In genomic region chr10:121886805-121887204, GRCm38 (mm10) we compare ENCODE assay signal across 9 mouse cellular contexts.
DNase-seq lines count a peak whose midpoint lies in the region; ATAC-seq lines count a peak whose summit lies in the region.
"Had no signal": no experiment of that assay in that cellular context is flagged by ENCODE, and none has a peak within 500 bp of the region (broad histone marks: within the 10 kb centered on the region; RNA-seq: fewer than 3 reads in every experiment).

No protein-coding gene starts in this region.

- no peak overlapping the region for H3K4me2 ChIP-seq in heart, embryonic 13.5 days
- no peak overlapping the region for H3K4me2 ChIP-seq in hindbrain, embryonic 13.5 days
- H3K4me2 ChIP-seq in limb, embryonic 15.5 days = no peak overlapping the region
- H3K4me2 ChIP-seq in heart, embryonic 11.5 days = no peak overlapping the region
- H3K4me2 ChIP-seq: liver, embryonic 15.5 days had no signal

- no peaks in the 10 kb centered on the region for H3K9me3 ChIP-seq in heart, embryonic 13.5 days
- no peaks in the 10 kb centered on the region for H3K9me3 ChIP-seq in hindbrain, embryonic 13.5 days
- H3K9me3 ChIP-seq in limb, embryonic 15.5 days = no peaks in the 10 kb centered on the region
- no peaks in the 10 kb centered on the region for H3K9me3 ChIP-seq in heart, embryonic 11.5 days (replicated peaks; ENCODE audit: control insufficient read depth, low read length)
- H3K9me3 ChIP-seq: liver, embryonic 15.5 days had no signal

- H3K27me3 ChIP-seq in heart, embryonic 13.5 days (replicated peaks) = no peaks in the 10 kb centered on the region
- H3K27me3 ChIP-seq in hindbrain, embryonic 13.5 days = no peaks in the 10 kb centered on the region
- no peaks in the 10 kb centered on the region for H3K27me3 ChIP-seq in limb, embryonic 15.5 days
- H3K27me3 ChIP-seq in heart, embryonic 11.5 days (ENCODE audit: control insufficient read depth, insufficient read depth, low read length) = no peaks in the 10 kb centered on the region
- H3K27me3 ChIP-seq: liver, embryonic 15.5 days had no signal

- ATAC-seq in heart, embryonic 13.5 days (ENCODE audit: extremely low read depth, insufficient number of reproducible peaks, low FRiP score, low TSS enrichment) = no peak
- no peak for ATAC-seq in hindbrain, embryonic 13.5 days (ENCODE audit: low FRiP score)
- ATAC-seq in limb, embryonic 15.5 days (ENCODE audit: insufficient number of reproducible peaks, low FRiP score, low TSS enrichment, low read depth) = peak; percentile 55
- ATAC-seq in heart, embryonic 11.5 days (replicated peaks; ENCODE audit: insufficient number of reproducible peaks, low FRiP score, low TSS enrichment) = no peak

- no peak overlapping the region for H3K4me3 ChIP-seq in heart, embryonic 13.5 days
- H3K4me3 ChIP-seq in hindbrain, embryonic 13.5 days = no peak overlapping the region
- H3K4me3 ChIP-seq in limb, embryonic 15.5 days = no peak overlapping the region
- H3K4me3 ChIP-seq in heart, embryonic 11.5 days (ENCODE audit: low read depth, low read length) = no peak overlapping the region
- H3K4me3 ChIP-seq: liver, embryonic 15.5 days had no signal

- 0 out of 2 replicates have a peak overlapping the region, but pooled peaks have one; percentile 29 for H3K27ac ChIP-seq in heart, embryonic 13.5 days (replicated peaks)
- peak overlapping the region; percentile 61 for H3K27ac ChIP-seq in hindbrain, embryonic 13.5 days
- peak overlapping the region; percentile 38; the same call in 1 of the 2 replicates for H3K27ac ChIP-seq in limb, embryonic 15.5 days
- H3K27ac ChIP-seq in heart, embryonic 11.5 days (ENCODE audit: low read depth, low read length) = no peak overlapping the region
- H3K27ac ChIP-seq: liver, embryonic 15.5 days had no signal

- 38% methylated on average over 6 of the region's 6 CpGs for WGBS in heart, embryonic 13.5 days
- 27% methylated on average over 6 of the region's 6 CpGs for WGBS in hindbrain, embryonic 13.5 days
- WGBS in limb, embryonic 15.5 days = 21% methylated on average over 6 of the region's 6 CpGs
- WGBS in heart, embryonic 11.5 days (ENCODE audit: insufficient replicate concordance) = 44% methylated on average over 6 of the region's 6 CpGs

- intact Hi-C loops in gastrocnemius, postnatal 14 days (cut with DNase I; ENCODE audit: low total_unique reads) = no loop called here

- H3K9ac ChIP-seq in heart, embryonic 13.5 days = 0 out of 2 replicates have a peak overlapping the region, but pooled peaks have one; percentile 28
- H3K9ac ChIP-seq in hindbrain, embryonic 13.5 days = no peak overlapping the region
- no peak overlapping the region for H3K9ac ChIP-seq in limb, embryonic 15.5 days
- H3K9ac ChIP-seq in heart, embryonic 11.5 days (ENCODE audit: low read depth, low read length) = no peak overlapping the region
- H3K9ac ChIP-seq: liver, embryonic 15.5 days had no signal

- peaks cover 28% of the 10 kb centered on the region for H3K4me1 ChIP-seq in heart, embryonic 13.5 days
- H3K4me1 ChIP-seq in hindbrain, embryonic 13.5 days (replicated peaks) = peaks cover 63% of the 10 kb centered on the region
- peaks cover 28% of the 10 kb centered on the region for H3K4me1 ChIP-seq in limb, embryonic 15.5 days
- H3K4me1 ChIP-seq in heart, embryonic 11.5 days (ENCODE audit: control insufficient read depth, insufficient read depth, low read length) = peaks cover 14% of the 10 kb centered on the region
- H3K4me1 ChIP-seq: liver, embryonic 15.5 days had no signal

- H3K36me3 ChIP-seq in heart, embryonic 13.5 days = no peaks in the 10 kb centered on the region
- no peaks in the 10 kb centered on the region for H3K36me3 ChIP-seq in hindbrain, embryonic 13.5 days
- H3K36me3 ChIP-seq in limb, embryonic 15.5 days = no peaks in the 10 kb centered on the region
- H3K36me3 ChIP-seq in heart, embryonic 11.5 days (ENCODE audit: control insufficient read depth, insufficient read depth, low read length) = no peaks in the 10 kb centered on the region
- H3K36me3 ChIP-seq: liver, embryonic 15.5 days had no signal

- DNase-seq in heart, adult 9 months (ENCODE audit: low spot score in 2 of 2) = no peak
- peak; percentile 20 for DNase-seq in ZHBTc4 (ENCODE audit: low read depth, low spot score)
- DNase-seq in telencephalon, adult 2 months (ENCODE audit: low read depth, low spot score) = peak; percentile 64
- no peak for DNase-seq in gastrocnemius, postnatal 14 days

Comparison
In these comparisons a context has a peak if more than half of its experiments do, and no peak if none do; other contexts are left out.
1. DNase-seq: peak in ZHBTc4 (single experiment) and telencephalon, adult 2 months (single experiment); none in heart, adult 9 months (0 of 2) and gastrocnemius, postnatal 14 days (single experiment).